Mouse (Mus musculus): ENCODE measurements around the gene Prkcb. TPM values are rescaled to one million over a fixed set of nuclear protein-coding genes. Genes with fewer than 3 reads are reported as not detected.

Prkcb gene
- polyA plus RNA-seq, 1 experiment = 1.0 TPM

GRCm38 (mm10) chr7:122316681-122317080, 28.1 kb downstream of the Prkcb start:
- Histone ChIP-seq H3K4me1 (ENCODE audit: control insufficient read depth, insufficient read depth, low read length) (no peaks in the 10 kb centered on the region), H3K4me3 (ENCODE audit: insufficient read depth, low read length) (no peak overlapping the region), H3K27ac (ENCODE audit: insufficient read depth, low read length) (no peak overlapping the region)
- TF ChIP-seq POLR2A (IDR thresholded peaks at IDR 0.05; ENCODE audit: low read depth, low read length) (no peak), CTCF (IDR thresholded peaks at IDR 0.05; ENCODE audit: borderline replicate concordance, insufficient read depth, low read length) (no peak)

GRCm38 (mm10) chr7:122317485-122317884, 28.9 kb downstream of the Prkcb start:
- H3K27ac ChIP-seq (ENCODE audit: insufficient read depth, low read length) = no peak overlapping the region
- TF ChIP-seq CTCF (IDR thresholded peaks at IDR 0.05; ENCODE audit: borderline replicate concordance, insufficient read depth, low read length) = no peak
- no peak for TF ChIP-seq POLR2A (IDR thresholded peaks at IDR 0.05; ENCODE audit: low read depth, low read length)
- no peak overlapping the region for H3K4me3 ChIP-seq (ENCODE audit: insufficient read depth, low read length)
- no peaks in the 10 kb centered on the region for H3K4me1 ChIP-seq (ENCODE audit: control insufficient read depth, insufficient read depth, low read length)

- Histone ChIP-seq H3K4me1 (ENCODE audit: control insufficient read depth, insufficient read depth, low read length) (no peaks in the 10 kb centered on the region), H3K27ac (ENCODE audit: insufficient read depth, low read length) (no peak overlapping the region), H3K4me3 (ENCODE audit: insufficient read depth, low read length) (no peak overlapping the region)
- TF ChIP-seq POLR2A (IDR thresholded peaks at IDR 0.05; ENCODE audit: low read depth, low read length) = no peak
- no peak for TF ChIP-seq CTCF (IDR thresholded peaks at IDR 0.05; ENCODE audit: borderline replicate concordance, insufficient read depth, low read length)
These were observed 31.0 kb downstream of the Prkcb start for GRCm38 (mm10) chr7:122319566-122319965.

- H3K27ac ChIP-seq (ENCODE audit: insufficient read depth, low read length) = no peak overlapping the region
- H3K4me1 ChIP-seq (ENCODE audit: control insufficient read depth, insufficient read depth, low read length) = no peaks in the 10 kb centered on the region
- H3K4me3 ChIP-seq (ENCODE audit: insufficient read depth, low read length) = no peak overlapping the region
- no peak for TF ChIP-seq POLR2A (IDR thresholded peaks at IDR 0.05; ENCODE audit: low read depth, low read length)
- no peak for TF ChIP-seq CTCF (IDR thresholded peaks at IDR 0.05; ENCODE audit: borderline replicate concordance, insufficient read depth, low read length)
These were observed 32.4 kb downstream of the Prkcb start for GRCm38 (mm10) chr7:122320843-122321544.

GRCm38 (mm10) chr7:122322038-122322690, 33.6 kb downstream of the Prkcb start:
- TF ChIP-seq POLR2A (IDR thresholded peaks at IDR 0.05; ENCODE audit: low read depth, low read length) = no peak
- no peak for TF ChIP-seq CTCF (IDR thresholded peaks at IDR 0.05; ENCODE audit: borderline replicate concordance, insufficient read depth, low read length)
- Histone ChIP-seq H3K4me3 (ENCODE audit: insufficient read depth, low read length) (no peak overlapping the region), H3K27ac (ENCODE audit: insufficient read depth, low read length) (no peak overlapping the region), H3K4me1 (ENCODE audit: control insufficient read depth, insufficient read depth, low read length) (no peaks in the 10 kb centered on the region)

GRCm38 (mm10) chr7:122327942-122328341, 39.4 kb downstream of the Prkcb start:
- Histone ChIP-seq H3K4me1 (ENCODE audit: control insufficient read depth, insufficient read depth, low read length) (no peaks in the 10 kb centered on the region), H3K27ac (ENCODE audit: insufficient read depth, low read length) (no peak overlapping the region), H3K4me3 (ENCODE audit: insufficient read depth, low read length) (no peak overlapping the region)
- TF ChIP-seq POLR2A (IDR thresholded peaks at IDR 0.05; ENCODE audit: low read depth, low read length) (no peak), CTCF (IDR thresholded peaks at IDR 0.05; ENCODE audit: borderline replicate concordance, insufficient read depth, low read length) (no peak)

GRCm38 (mm10) chr7:122328466-122328865, 39.9 kb downstream of the Prkcb start:
- Histone ChIP-seq H3K27ac (ENCODE audit: insufficient read depth, low read length) (no peak overlapping the region), H3K4me3 (ENCODE audit: insufficient read depth, low read length) (no peak overlapping the region), H3K4me1 (ENCODE audit: control insufficient read depth, insufficient read depth, low read length) (no peaks in the 10 kb centered on the region)
- no peak for TF ChIP-seq CTCF (IDR thresholded peaks at IDR 0.05; ENCODE audit: borderline replicate concordance, insufficient read depth, low read length)
- TF ChIP-seq POLR2A (IDR thresholded peaks at IDR 0.05; ENCODE audit: low read depth, low read length) = no peak

- Histone ChIP-seq H3K4me3 (ENCODE audit: insufficient read depth, low read length) (no peak overlapping the region), H3K4me1 (ENCODE audit: control insufficient read depth, insufficient read depth, low read length) (no peaks in the 10 kb centered on the region), H3K27ac (ENCODE audit: insufficient read depth, low read length) (no peak overlapping the region)
- TF ChIP-seq POLR2A (IDR thresholded peaks at IDR 0.05; ENCODE audit: low read depth, low read length) (no peak), CTCF (IDR thresholded peaks at IDR 0.05; ENCODE audit: borderline replicate concordance, insufficient read depth, low read length) (no peak)
These were observed 41.0 kb downstream of the Prkcb start for GRCm38 (mm10) chr7:122329588-122329987.

- TF ChIP-seq CTCF (IDR thresholded peaks at IDR 0.05; ENCODE audit: borderline replicate concordance, insufficient read depth, low read length) (no peak), POLR2A (IDR thresholded peaks at IDR 0.05; ENCODE audit: low read depth, low read length) (no peak)
- Histone ChIP-seq H3K4me1 (ENCODE audit: control insufficient read depth, insufficient read depth, low read length) (no peaks in the 10 kb centered on the region), H3K4me3 (ENCODE audit: insufficient read depth, low read length) (no peak overlapping the region), H3K27ac (ENCODE audit: insufficient read depth, low read length) (no peak overlapping the region)
These were observed 45.1 kb downstream of the Prkcb start for GRCm38 (mm10) chr7:122333686-122334085.

GRCm38 (mm10) chr7:122337302-122337701, 48.8 kb downstream of the Prkcb start:
- H3K27ac ChIP-seq (ENCODE audit: insufficient read depth, low read length) = no peak overlapping the region
- H3K4me1 ChIP-seq (ENCODE audit: control insufficient read depth, insufficient read depth, low read length) = no peaks in the 10 kb centered on the region
- H3K4me3 ChIP-seq (ENCODE audit: insufficient read depth, low read length) = no peak overlapping the region
- TF ChIP-seq POLR2A (IDR thresholded peaks at IDR 0.05; ENCODE audit: low read depth, low read length) = no peak
- TF ChIP-seq CTCF (IDR thresholded peaks at IDR 0.05; ENCODE audit: borderline replicate concordance, insufficient read depth, low read length) = no peak

Measured in embryonic fibroblast, embryonic 13.5 days (primary cell).